Mouse (Mus musculus) heart, postnatal 14 days (tissue): ENCODE data around the gene Smim15. TPM values are rescaled to one million over a fixed set of nuclear protein-coding genes. Genes with fewer than 3 reads are reported as not detected.
A peak's percentile ranks its signal among the peaks of the same experiment; 100 is the strongest.

Experiments used
- DNase-seq, 2 experiments: peaks; one replicate each; pipeline ENCODE4 v3.0.0; 2021 to 2022
- intact Hi-C: fragments of 180-260 bp; cut with DNase I; formaldehyde crosslinking; loops from one replicate; pipeline ENCODE4 v1.15.1; 2025
- long read RNA-seq, 2 experiments: library from polyadenylated mRNA; stranded (forward); transcript quantifications; one replicate each; pipeline ENCODE4 v2.0.0; 2021
- total RNA-seq, 2 experiments: library from RNA; stranded (reverse); gene quantifications; 2 replicates each; pipeline ENCODE4 v1.2.3; 2021

Gene Smim15
- total RNA-seq, result 10 to 100 TPM; 26.1 to 27.3 TPM
- long read RNA-seq, experiment 1, transcript Smim15-201 (3 exons, 1,918 nt), result major isoform, 20 of 32 reads
- long read RNA-seq, experiment 1, transcript Smim15-203 (2 exons, 830 nt), result minor isoform, 5 of 32 reads
- long read RNA-seq, experiment 1, transcript Smim15-205 (3 exons, 2,097 nt), result minor isoform, 5 of 32 reads
- long read RNA-seq, experiment 1, partial matches to known transcripts, result 0 of 32 reads
- long read RNA-seq, experiment 1, other reads (novel, unspliced or antisense), result 1 of 32 reads
- long read RNA-seq, experiment 2, transcript Smim15-201 (3 exons, 1,918 nt), result major isoform, 24 of 35 reads
- long read RNA-seq, experiment 2, partial matches to known transcripts, result 0 of 35 reads
- long read RNA-seq, experiment 2, other reads (novel, unspliced or antisense), result 4 of 35 reads

- DNase-seq, result peak; percentile 92
- intact Hi-C loops, result loop anchor here (5.0 to 10.0 kb wide), 7 partner anchors 83 to 717 kb away; partner anchors contain the start of gene Depdc1b
These were observed at the start of gene Smim15 for GRCm38 (mm10) chr13:108044222-108044941. Gene Smim15 (plus strand): TSS chr13:108044446.

- intact Hi-C loops, result no loop called here
- DNase-seq, result no peak
These were observed 49.0 kb upstream of the Smim15 start for GRCm38 (mm10) chr13:107995211-107995610.

- no peak for DNase-seq
- intact Hi-C loops, result no loop called here
These were observed 47.9 kb upstream of the Smim15 start for GRCm38 (mm10) chr13:107996301-107996700.

GRCm38 (mm10) chr13:108007861-108008260 is 36.4 kb upstream of the Smim15 start:
- intact Hi-C loops, result no loop called here
- no peak for DNase-seq

GRCm38 (mm10) chr13:108013110-108013509 is 31.1 kb upstream of the Smim15 start:
- DNase-seq, result no peak
- intact Hi-C loops, result no loop called here

GRCm38 (mm10) chr13:108013839-108014238 is 30.4 kb upstream of the Smim15 start:
- no peak for DNase-seq
- intact Hi-C loops, result no loop called here

- intact Hi-C loops, result no loop called here
- no peak for DNase-seq
These were observed 29.1 kb upstream of the Smim15 start for GRCm38 (mm10) chr13:108015166-108015565.

GRCm38 (mm10) chr13:108017349-108017748 is 26.9 kb upstream of the Smim15 start:
- no peak for DNase-seq
- intact Hi-C loops, result no loop called here

- intact Hi-C loops, result no loop called here
- no peak for DNase-seq
These were observed 18.4 kb upstream of the Smim15 start for GRCm38 (mm10) chr13:108025802-108026201.

- DNase-seq, result no peak
- intact Hi-C loops, result no loop called here
These were observed 11.5 kb upstream of the Smim15 start for GRCm38 (mm10) chr13:108032789-108033188.

GRCm38 (mm10) chr13:108039375-108039774 is 4.9 kb upstream of the Smim15 start:
- intact Hi-C loops, result no loop called here
- DNase-seq, result no peak

GRCm38 (mm10) chr13:108039902-108040301 is 4.3 kb upstream of the Smim15 start:
- DNase-seq, result no peak
- intact Hi-C loops, result loop anchor here (5.0 to 10.0 kb wide), 7 partner anchors 87 to 713 kb away; partner anchors contain the start of gene Depdc1b

GRCm38 (mm10) chr13:108040451-108040850 is 3.8 kb upstream of the Smim15 start:
- intact Hi-C loops, result loop anchor here (5.0 to 10.0 kb wide), 7 partner anchors 87 to 713 kb away; partner anchors contain the start of gene Depdc1b

GRCm38 (mm10) chr13:108041358-108041757 is 2.9 kb upstream of the Smim15 start:
- DNase-seq, result peak; percentile 62 to 67
- intact Hi-C loops, result loop anchor here (5.0 to 10.0 kb wide), 7 partner anchors 86 to 714 kb away; partner anchors contain the start of gene Depdc1b

More at GRCm38 (mm10) chr13:108040451-108040850, 3.8 kb upstream of the Smim15 start:
- no peak for DNase-seq

GRCm38 (mm10) chr13:108043431-108044221 is 620 bp upstream of the Smim15 start:
- peak; percentile 14 to 32 for DNase-seq
- intact Hi-C loops, result loop anchor here (2.0 to 10.0 kb wide), 8 partner anchors 84 to 716 kb away; partner anchors contain the start of gene Depdc1b

- no peak for DNase-seq
- intact Hi-C loops, result loop anchor here (10.0 kb wide), 1 partner anchor 269 kb away; the partner anchor contains the start of gene Depdc1b
These were observed 1.4 kb downstream of the Smim15 start for GRCm38 (mm10) chr13:108045646-108046045.

GRCm38 (mm10) chr13:108046071-108046470 is 1.8 kb downstream of the Smim15 start:
- no peak for DNase-seq
- intact Hi-C loops, result loop anchor here (10.0 kb wide), 1 partner anchor 269 kb away; the partner anchor contains the start of gene Depdc1b

- intact Hi-C loops, result loop anchor here (10.0 kb wide), 1 partner anchor 268 kb away; the partner anchor contains the start of gene Depdc1b
- no peak for DNase-seq
These were observed 2.6 kb downstream of the Smim15 start for GRCm38 (mm10) chr13:108046891-108047290.

- DNase-seq, result no peak
- intact Hi-C loops, result loop anchor here (10.0 kb wide), 1 partner anchor 267 kb away; the partner anchor contains the start of gene Depdc1b
These were observed 3.1 kb downstream of the Smim15 start for GRCm38 (mm10) chr13:108047364-108047763.

GRCm38 (mm10) chr13:108056896-108057295 is 12.7 kb downstream of the Smim15 start:
- no peak for DNase-seq
- intact Hi-C loops, result no loop called here
